Mouse (Mus musculus): ENCODE measurements at regions not wholly inside any gene's neighbourhood (a gene's known extent, or its start where the extent isn't known, plus 50 kb on each side); places are given as distances from the start of the nearest gene placed in this dataset.
"Not testable (repeated sequence)": the region's sequence is repeated elsewhere in the genome, so short reads cannot be mapped to it uniquely, and the experiment has no call there.

DNA sequence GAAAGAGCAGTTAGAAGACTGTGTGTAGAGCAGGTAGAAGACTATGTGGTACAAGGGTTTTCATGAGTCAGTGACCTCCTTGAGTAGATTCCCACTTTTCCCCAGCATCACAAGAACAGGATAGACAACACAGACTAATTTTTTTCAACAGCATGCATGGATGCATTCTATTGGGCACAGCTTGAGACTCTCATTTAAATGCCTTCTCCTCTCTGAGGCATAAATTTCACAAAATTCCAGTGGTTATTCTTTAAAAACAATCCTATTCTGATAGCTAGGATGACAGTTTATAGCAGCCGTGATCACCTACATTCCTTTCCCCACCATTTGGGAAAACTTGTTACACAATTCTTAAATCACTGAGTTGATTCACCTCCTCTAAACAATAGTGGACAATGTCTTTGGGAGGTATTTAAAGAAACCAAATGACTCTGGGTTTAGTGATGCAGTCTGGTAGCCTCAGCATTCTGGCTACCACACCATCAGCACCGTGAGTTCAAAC is 418.7 kb downstream of the Hs3st1 start:
- DNase-seq (ENCODE audit: low read depth, low spot score), result no peak

DNA sequence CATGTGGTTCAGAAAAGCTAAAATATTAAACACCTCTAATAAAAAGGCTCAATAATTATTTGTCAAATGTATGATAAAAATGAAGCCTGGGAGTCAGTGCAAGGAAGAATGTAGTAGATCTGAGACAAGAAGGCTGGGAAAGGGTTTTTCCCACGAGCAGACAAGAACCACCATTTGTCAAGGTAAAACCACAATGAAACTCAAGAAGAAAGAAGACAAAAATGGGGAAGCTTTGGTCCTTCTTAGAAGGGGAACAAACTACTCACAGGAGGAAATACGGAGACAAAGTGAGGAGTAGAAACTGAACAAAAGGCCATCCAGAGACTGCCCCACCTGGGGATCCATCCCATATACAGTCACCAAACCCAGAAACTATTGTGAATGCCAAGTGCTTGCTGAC is 420.0 kb downstream of the Hs3st1 start:
- DNase-seq (ENCODE audit: low read depth, low spot score), result no peak

DNA sequence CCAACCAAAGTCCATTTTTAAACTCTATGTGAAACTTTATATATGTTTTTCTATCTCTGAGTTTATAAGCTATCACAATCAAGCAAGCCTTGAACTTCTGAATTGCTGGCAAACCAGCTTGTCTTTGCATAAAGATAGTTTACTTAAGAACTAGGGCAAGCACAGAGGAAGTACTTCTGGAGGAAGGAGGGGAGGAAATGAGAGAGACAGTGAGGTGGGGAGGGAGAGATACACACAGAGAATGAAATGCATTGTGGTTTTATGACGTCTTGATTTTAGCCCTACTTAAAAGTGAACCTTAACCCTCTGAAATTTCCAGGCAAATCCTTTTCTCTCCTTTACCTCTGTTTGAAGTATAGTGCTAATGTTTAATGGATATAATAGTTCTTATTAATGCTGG is 421.0 kb downstream of the Hs3st1 start:
- no peak for DNase-seq (ENCODE audit: low read depth, low spot score)

- DNase-seq (ENCODE audit: low read depth, low spot score), result no peak
Measured at GRCm38 (mm10) chr5:39325399-39325798, 429.9 kb downstream of the Hs3st1 start.

DNA sequence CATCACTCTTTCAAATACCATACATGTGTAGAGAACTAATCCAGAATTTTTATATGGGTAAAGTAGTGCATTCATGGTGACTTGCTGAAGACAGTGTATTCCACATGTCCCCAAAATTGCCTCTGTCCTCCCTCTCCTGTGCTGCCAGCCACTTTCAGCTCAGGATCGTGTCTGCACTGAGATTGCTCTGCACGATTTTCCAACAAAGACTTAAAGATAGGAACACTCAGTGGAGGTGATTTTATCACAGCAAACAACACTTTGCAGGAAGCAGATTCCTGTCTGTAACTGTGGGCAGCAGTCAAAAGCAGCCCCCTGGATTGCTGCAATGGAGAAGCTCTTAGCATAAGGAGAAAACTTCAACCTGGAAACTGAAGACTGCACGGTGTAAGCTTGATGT is 438.8 kb downstream of the Hs3st1 start:
- no peak for DNase-seq (ENCODE audit: low read depth, low spot score)

DNA sequence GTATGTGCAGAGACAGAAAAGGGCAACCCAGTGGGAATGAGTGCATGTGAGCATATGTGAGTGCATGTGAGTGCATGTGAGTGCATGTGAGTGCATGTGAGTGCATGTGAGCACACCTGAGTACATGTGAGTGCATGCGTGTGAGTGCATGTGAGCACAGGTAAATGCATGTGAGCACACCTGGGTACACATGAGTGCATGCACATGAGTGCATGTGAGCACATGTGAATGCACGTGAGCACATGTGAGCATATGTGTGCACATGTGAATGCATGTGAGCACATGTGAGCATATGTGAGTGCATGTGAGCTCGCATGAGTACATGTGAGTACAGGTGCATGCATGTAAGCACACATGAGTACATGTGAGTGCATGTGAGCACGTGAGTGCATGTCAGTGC is 434.6 kb upstream of the Clnk start:
- no peak for DNase-seq (ENCODE audit: low read depth, low spot score)

DNA sequence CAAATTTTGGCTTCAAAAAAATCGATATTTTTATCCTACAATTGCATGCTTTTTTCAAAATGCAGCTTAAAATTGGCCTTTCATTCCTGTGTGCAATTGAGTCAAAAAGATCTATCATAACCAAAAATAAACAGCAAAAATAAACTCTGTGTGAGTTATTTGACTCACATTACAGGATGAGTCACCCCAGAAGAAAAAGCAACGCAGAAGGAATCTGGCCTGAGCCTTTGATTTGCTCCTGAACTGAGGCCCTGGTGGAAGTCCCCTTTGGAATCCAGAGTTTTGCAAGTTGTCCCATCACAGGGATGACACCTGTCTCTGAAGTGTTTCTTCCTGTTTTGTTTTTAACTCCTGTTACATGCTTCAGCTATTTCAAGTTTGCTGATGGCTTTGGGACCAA is 429.2 kb upstream of the Clnk start:
- DNase-seq (ENCODE audit: low read depth, low spot score), result no peak

- no peak for DNase-seq (ENCODE audit: low read depth, low spot score)
Measured at GRCm38 (mm10) chr5:39292849-39293248, 416.2 kb upstream of the Clnk start.

- DNase-seq (ENCODE audit: low read depth, low spot score), result no peak
Measured at GRCm38 (mm10) chr5:39281021-39281420, 404.4 kb upstream of the Clnk start.

DNA sequence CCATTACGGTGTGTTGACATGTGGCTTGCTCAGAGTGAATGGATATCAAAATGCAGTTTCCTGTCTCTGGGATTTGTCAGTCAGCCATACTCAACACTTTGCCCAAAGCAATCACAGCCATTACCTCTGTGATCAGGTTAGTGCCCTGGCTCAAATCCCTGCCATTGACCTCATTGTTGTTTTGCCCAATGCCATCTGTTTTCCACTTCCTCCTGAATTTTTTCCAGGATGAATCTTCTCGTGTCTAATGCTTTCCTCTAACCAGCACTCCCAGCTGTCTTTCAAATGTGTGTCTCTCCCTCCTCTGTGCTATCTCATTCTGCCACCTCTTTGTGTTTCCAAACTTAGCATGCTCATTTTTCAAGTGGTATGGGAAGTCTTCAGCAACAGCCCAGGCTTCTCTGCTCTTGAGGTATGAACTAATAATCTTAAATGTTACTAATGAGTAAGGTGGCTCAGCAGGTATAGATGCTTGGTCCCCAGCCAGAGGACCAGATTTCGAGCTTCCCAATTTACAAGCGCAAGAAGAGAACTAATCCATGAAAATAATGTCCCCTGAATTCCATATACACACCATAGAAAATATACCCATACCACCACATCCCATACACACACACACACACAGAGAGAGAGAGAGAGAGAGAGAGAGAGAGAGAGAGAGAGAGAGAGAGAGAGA is 397.2 kb upstream of the Clnk start:
- DNase-seq (ENCODE audit: low read depth, low spot score), result no peak

DNA sequence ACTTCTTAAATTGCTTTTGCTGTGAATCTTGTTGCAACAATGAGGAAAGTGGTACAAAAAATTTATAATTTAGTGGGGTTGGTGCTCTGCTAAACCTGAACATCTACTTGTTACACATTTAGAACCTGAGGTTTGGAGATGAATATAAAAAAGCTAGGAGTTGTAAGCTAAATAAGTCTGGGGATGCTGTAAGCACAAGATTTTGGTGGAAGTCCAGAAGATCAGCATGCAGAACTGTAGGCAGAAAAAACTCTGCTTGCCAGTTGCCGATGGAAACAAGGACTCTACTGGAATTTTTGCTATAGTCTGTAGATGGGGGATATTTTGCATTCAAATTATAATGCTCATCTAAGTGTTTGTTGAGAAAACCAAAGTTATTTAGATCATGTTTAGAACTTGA is 390.5 kb upstream of the Clnk start:
- no peak for DNase-seq (ENCODE audit: low read depth, low spot score)

- DNase-seq (ENCODE audit: low read depth, low spot score), result no peak
Measured at GRCm38 (mm10) chr5:39260721-39261190, 384.1 kb upstream of the Clnk start.

DNA sequence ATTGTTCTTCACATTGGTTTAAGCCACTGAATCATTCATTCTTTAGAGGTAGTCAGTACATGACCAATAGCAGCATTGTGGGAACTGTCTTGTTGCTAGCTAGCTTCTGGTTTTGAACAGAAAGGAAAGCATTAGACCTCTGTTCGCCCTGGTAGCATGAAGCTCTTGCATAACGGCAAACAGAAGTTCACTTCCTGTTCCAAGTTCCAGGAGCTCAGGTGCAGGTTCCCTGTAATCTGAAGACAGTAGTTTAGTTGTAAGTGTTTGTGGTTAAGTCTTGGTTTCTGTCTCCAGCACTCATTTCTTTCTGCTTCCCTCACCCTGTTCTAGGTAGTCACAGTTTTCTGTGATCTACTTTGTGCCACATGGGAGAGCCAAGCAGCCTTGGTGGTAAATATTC is 381.1 kb upstream of the Clnk start:
- no peak for DNase-seq (ENCODE audit: low read depth, low spot score)

- no peak for DNase-seq (ENCODE audit: low read depth, low spot score)
Measured at GRCm38 (mm10) chr5:39252206-39252605, 375.6 kb upstream of the Clnk start.

- DNase-seq (ENCODE audit: low read depth, low spot score), result no peak
Measured at GRCm38 (mm10) chr5:39251021-39251420, 374.4 kb upstream of the Clnk start.

GRCm38 (mm10) chr5:39219698-39220097 is 343.1 kb upstream of the Clnk start:
- DNase-seq (ENCODE audit: low read depth, low spot score), result no peak

DNA sequence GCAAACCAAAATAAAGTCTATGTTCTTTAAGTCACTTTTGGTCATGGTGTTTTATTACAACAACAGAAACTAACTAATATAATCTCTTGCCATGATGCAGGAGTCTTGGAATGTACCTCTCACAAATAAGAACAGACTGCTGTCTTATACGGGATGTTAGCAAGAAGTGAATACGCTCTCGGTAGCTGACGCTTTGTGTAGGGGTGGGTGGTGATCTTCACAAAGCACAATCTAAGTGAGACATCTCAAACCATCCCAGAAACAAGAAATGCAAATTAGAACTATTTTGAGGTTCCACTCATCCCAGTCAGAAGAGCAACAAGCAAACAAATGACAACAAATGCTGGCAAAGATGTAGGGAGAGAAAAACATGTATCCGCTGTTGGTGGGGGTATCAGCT is 339.7 kb upstream of the Clnk start:
- DNase-seq (ENCODE audit: low read depth, low spot score), result no peak

- DNase-seq (ENCODE audit: low read depth, low spot score), result no peak
Measured at GRCm38 (mm10) chr5:39215016-39215415, 338.4 kb upstream of the Clnk start.

- DNase-seq (ENCODE audit: low read depth, low spot score), result no peak
Measured at GRCm38 (mm10) chr5:39212550-39212949, 335.9 kb upstream of the Clnk start.

DNA sequence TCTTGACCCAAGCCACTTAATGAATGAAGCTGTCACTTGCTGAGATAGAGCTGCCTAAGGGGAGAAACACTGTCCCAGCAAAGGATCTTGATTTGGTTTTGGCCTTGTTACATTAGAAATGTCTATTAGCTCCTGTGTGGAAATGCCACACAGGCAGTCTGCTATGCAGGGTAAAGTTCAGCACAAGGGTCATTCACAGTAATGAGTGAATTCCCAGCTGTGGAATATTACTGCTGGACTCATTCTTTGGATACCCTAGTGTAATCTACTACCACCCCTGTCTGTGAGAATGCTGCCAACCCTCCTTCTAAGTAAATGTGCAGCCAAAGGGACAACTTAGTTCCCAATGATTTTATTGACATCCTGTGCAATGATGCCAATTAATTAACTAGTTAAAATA is 322.2 kb upstream of the Clnk start:
- DNase-seq (ENCODE audit: low read depth, low spot score), result no peak

DNA sequence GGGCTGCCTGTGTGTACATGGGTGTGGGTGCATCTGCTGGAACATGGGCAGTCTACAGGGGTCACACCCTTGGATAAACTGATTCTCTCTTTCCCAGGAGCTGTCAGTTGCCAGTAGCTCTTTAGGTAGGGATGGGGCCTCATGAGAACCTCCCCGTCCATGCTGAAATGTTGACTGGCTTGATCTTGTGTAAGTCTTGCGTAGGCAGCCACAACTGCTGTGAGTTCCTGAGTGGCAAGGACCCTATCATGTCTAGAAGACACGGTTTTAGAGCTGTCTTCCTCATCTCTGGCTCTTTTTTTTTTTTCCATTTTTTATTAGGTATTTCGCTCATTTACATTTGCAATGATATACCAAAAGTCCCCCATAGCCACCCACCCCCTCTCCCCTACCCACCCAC is 314.5 kb upstream of the Clnk start:
- DNase-seq (ENCODE audit: low read depth, low spot score), result not testable (repeated sequence)

DNA sequence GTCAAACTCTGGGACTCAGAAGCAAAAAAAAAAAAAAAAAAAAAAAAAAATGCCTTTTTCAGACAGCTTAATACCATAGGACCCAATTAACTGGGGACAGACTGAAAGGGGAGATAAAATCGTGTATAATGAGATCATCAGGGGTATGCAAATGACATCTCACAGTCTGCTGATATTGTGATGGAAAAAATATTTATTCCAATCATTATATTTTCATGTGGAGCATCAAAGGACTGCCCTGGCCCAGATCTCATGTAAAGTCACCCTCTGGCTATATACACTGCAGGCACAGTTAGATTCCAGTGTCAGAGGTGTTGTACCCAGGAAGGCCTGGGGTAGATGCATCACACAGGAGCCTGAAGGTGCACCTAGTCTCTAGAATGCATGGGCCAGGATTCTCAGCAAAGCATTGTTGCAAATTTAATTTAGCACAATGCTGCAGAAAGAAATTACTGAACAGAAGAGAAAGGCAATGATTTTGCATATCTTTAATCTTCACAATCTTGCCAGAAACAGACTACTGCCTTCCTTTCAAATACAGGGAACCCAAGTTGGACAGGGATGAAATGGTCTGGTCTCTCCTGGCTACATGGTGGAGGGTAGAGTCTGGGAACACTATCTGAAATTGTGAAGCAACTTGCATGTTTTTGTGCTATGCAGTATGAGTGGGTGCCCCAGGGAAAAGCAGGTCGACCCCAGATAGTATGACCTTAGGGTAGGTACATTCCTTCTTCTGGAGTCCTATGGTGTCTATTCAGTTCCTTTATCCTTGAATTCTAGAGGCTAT is 305.2 kb upstream of the Clnk start:
- DNase-seq (ENCODE audit: low read depth, low spot score), result no peak

DNA sequence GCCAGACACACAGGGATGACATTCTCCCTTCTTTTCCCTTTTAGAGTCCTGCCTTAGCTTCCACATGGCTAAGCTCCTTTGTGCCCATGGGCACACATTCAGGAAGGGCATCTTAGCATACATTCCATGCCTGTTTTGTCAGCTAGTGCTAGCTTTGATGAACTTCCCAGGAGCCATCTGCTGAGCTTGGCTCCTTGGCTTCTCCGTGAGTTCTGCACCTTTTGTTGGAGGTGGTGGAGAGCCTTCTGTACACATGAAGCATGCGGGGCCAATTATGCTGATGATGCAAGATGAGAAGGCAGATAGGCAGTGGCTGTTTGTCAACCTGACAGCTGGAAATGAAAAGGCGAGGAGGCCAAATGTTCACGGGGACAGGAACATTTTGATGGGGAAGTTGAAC is 304.4 kb upstream of the Clnk start:
- no peak for DNase-seq (ENCODE audit: low read depth, low spot score)
